Mouse (Mus musculus): ENCODE results near the gene Isoc2a.

- no peak for TF ChIP-seq GATA1 (IDR thresholded peaks at IDR 0.05; ENCODE audit: low read length)
- TF ChIP-seq TAL1 (IDR thresholded peaks at IDR 0.05; ENCODE audit: low read length) = no peak
Measured at GRCm38 (mm10) chr7:4836351-4836792, 40.6 kb upstream of the Isoc2a start.
